Mouse (Mus musculus) hindbrain, embryonic 14.5 days (tissue): ENCODE results near the gene Mxra8. TPM values are rescaled to one million over a fixed set of nuclear protein-coding genes. Genes with fewer than 3 reads are reported as not detected.

Experiments used
- ATAC-seq: fragments of 200-750 bp; cut with Nextera tagmentation; 2 replicates; pipeline ENCODE4 v1.8.0; 2017; ENCODE audit warnings: moderate number of reproducible peaks, mild to moderate bottlenecking, moderate TSS enrichment, moderate library complexity; ENCODE audit not compliant: low FRiP score
- DNase-seq: peaks from one replicate; pipeline ENCODE4 v3.0.0-alpha.2; 2015; ENCODE audit warnings: low spot score
- H3K27ac ChIP-seq: fragments of 300-500 bp; sonication (generic); 2 replicates; pipeline ENCODE4 v1.5.1; 2014; ENCODE audit warnings: mild to moderate bottlenecking, moderate library complexity
- H3K27me3 ChIP-seq: fragments of 300-500 bp; sonication (generic); 2 replicates; pipeline ENCODE4 v1.6.1; 2014; ENCODE audit warnings: mild to moderate bottlenecking, low read length, mixed read lengths; ENCODE audit not compliant: control insufficient read depth, insufficient read depth
- H3K36me3 ChIP-seq: fragments of 300-500 bp; sonication (generic); replicated peaks from 2 replicates; pipeline ENCODE4 v1.6.1; 2014; ENCODE audit not compliant: control insufficient read depth, insufficient read depth
- H3K4me1 ChIP-seq: fragments of 300-500 bp; sonication (generic); replicated peaks from 2 replicates; pipeline ENCODE4 v1.6.1; 2014; ENCODE audit warnings: antibody characterized with exemption, low read length, mixed read lengths; ENCODE audit not compliant: control insufficient read depth, insufficient read depth
- H3K4me2 ChIP-seq: fragments of 300-500 bp; sonication (generic); replicated peaks from 2 replicates; pipeline ENCODE4 v1.6.1; 2014; ENCODE audit warnings: mild to moderate bottlenecking, moderate library complexity
- H3K4me3 ChIP-seq: fragments of 300-500 bp; sonication (generic); replicated peaks from 2 replicates; pipeline ENCODE4 v1.5.1; 2014; ENCODE audit warnings: mild to moderate bottlenecking, low read length
- H3K9ac ChIP-seq: fragments of 300-500 bp; sonication (generic); 2 replicates; pipeline ENCODE4 v1.6.1; 2014
- H3K9me3 ChIP-seq: fragments of 300-500 bp; sonication (generic); 2 replicates; pipeline ENCODE4 v1.6.1; 2016; ENCODE audit warnings: low read length; ENCODE audit not compliant: control insufficient read depth
- WGBS: fragments of 180-500 bp; shearing (Covaris S2); extraction: QIAGEN DNeasy Blood & Tissue Kit; methylation state at CpG from one replicate; pipeline ENCODE4 v1.1.7; 2014; 5-methylcytosine and 5-hydroxymethylcytosine counted together
- microRNA-seq: library from miRNA; unstranded; fragments of <30 nt; microRNA quantifications from one replicate; pipeline ENCODE4, GENCODE M21; 2016
- polyA plus RNA-seq: library from polyadenylated mRNA; unstranded; fragments of >200 nt; fragmentation: Nextera tagmentation; extraction: Ambion mirVana; gene quantifications from 2 replicates; pipeline ENCODE4 v1.2.1, GENCODE M21; 2014

The Mxra8 gene
- polyA plus RNA-seq, 1 experiment from 2014 or later = 25.8 TPM

DNA sequence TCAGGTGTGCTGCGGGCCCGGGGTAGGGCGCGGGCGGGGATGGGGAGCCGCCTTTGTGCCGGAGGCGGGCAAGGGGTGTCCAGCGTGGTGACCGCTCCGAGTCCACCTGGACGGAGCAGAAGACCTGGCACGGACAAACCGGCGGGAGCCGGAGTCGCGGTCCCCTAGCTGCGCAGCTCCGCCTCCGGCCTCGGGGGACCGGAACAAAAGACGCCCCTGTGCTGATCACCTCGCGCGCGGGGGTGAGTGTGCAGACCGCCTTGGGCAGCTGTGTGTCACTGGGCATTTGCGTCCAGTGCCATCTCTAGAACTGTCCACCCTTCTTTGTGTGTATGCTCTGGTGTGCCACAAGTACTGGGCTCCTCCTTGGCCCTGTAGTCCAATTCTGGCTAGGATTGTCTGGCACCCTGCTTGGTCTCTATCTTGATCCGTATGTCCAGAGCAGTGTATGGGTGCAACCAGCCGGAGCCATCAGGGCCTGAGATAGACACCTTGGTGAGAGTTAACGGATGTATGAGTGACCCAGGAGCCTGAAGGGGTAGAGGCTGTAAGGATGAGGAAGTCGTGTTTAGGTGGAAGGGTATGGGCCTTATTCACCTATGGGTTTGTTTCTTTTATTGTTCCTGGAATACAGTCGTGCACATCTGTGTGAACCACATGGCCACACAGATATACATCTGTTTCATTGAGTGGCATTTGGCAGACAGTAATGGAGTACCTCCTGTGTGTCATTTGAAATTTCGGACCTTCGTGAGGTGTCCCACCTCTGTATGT is 53.1 kb downstream of the Mxra8 start:
- H3K4me1 ChIP-seq = peaks cover 41% of the 10 kb centered on the region
- peak; percentile 23 for ATAC-seq
- peak overlapping the region; percentile 75 for H3K4me2 ChIP-seq

DNA sequence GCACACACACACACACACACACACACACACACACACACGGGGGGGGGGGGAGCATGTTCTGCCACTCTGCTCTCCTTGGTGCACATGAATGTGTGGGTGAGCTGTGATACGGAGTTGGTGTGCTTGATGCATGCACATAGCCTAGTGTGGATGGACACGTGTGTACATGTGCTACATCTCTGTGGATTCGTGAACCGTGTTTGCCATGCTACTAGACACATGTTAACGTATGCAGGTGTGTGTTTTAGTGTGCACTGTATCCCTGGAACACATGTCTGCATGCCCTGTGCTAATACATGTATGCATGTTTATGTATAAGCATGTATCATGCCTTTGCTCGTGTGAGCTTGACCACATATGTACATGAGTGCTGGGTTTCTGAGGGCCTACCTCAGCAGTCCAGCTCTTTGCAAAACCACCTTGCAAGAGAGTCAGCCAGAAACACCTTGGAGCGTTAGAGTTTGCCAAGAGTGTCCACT is 53.8 kb downstream of the Mxra8 start:
- Histone ChIP-seq H3K4me2 (peak overlapping the region; percentile 75), H3K27me3 (no peaks in the 10 kb centered on the region), H3K4me3 (peak overlapping the region; percentile 97), H3K4me1 (peaks cover 41% of the 10 kb centered on the region), H3K27ac (no peak overlapping the region), H3K36me3 (peaks cover 40% of the 10 kb centered on the region), H3K9me3 (no peaks in the 10 kb centered on the region), H3K9ac (peak overlapping the region; percentile 92)
- no peak for ATAC-seq
- DNase-seq = no peak
- WGBS = 67% methylated on average over 8 of the region's 8 CpGs

More for the DNA sequence above, 53.1 kb downstream of the Mxra8 start:
- Histone ChIP-seq H3K9ac (peak overlapping the region; percentile 92), H3K9me3 (no peaks in the 10 kb centered on the region), H3K36me3 (peaks cover 42% of the 10 kb centered on the region), H3K4me3 (peak overlapping the region; percentile 97), H3K27ac (peak overlapping the region; percentile 99), H3K27me3 (no peaks in the 10 kb centered on the region)
- WGBS = 6% methylated on average over 30 of the region's 37 CpGs
- no peak for DNase-seq

Small RNAs within 50 kb of the gene (microRNA-seq; reads per million reads assigned to microRNA genes)
- not detected for gene Gm27743

Other genes with a start within 250 kb of the Mxra8 start
- 19.9 and 23.6 TPM in 2 replicates for gene Slc35e2, start 238.3 kb upstream of the Mxra8 start, polyA plus RNA-seq
- 43.2 and 47.7 TPM in 2 replicates for gene Cdk11b, start 214.8 kb upstream of the Mxra8 start, polyA plus RNA-seq
- gene Gm10563, start 194.3 kb upstream of the Mxra8 start, polyA plus RNA-seq = not detected in 2 replicates
- 2.7 and 2.9 TPM in 2 replicates for gene Mmp23, start 186.3 kb upstream of the Mxra8 start, polyA plus RNA-seq
- gene Mib2, start 170.5 kb upstream of the Mxra8 start, polyA plus RNA-seq = 44.9 and 46.1 TPM in 2 replicates
- 9.0 and 10.3 TPM in 2 replicates for gene Fndc10, start 145.3 kb upstream of the Mxra8 start, polyA plus RNA-seq
- gene Ssu72, start 134.9 kb upstream of the Mxra8 start, polyA plus RNA-seq = 164 and 169 TPM in 2 replicates
- 8.8 and 9.3 TPM in 2 replicates for gene Tmem240, start 104.9 kb upstream of the Mxra8 start, polyA plus RNA-seq
- gene Atad3a, start 78.6 kb upstream of the Mxra8 start, polyA plus RNA-seq = 73.0 and 82.2 TPM in 2 replicates
- 24.7 and 27.6 TPM in 2 replicates for gene Vwa1, start 65.0 kb upstream of the Mxra8 start, polyA plus RNA-seq
- 0.84 and 0.93 TPM in 2 replicates for gene Tmem88b, start 53.8 kb upstream of the Mxra8 start, polyA plus RNA-seq
- gene Ankrd65, start 49.2 kb upstream of the Mxra8 start, polyA plus RNA-seq = not detected in 2 replicates
- gene Mrpl20, start 36.8 kb upstream of the Mxra8 start, polyA plus RNA-seq = 265 and 267 TPM in 2 replicates
- gene Ccnl2, start 27.2 kb upstream of the Mxra8 start, polyA plus RNA-seq = 131 and 133 TPM in 2 replicates
- gene Aurkaip1, start 8.4 kb upstream of the Mxra8 start, polyA plus RNA-seq = 114 and 126 TPM in 2 replicates
- 13.6 and 15.6 TPM in 2 replicates for gene Dvl1, start 7.7 kb downstream of the Mxra8 start, polyA plus RNA-seq
- gene Tas1r3, start 23.7 kb downstream of the Mxra8 start, polyA plus RNA-seq = 0.40 and 0.41 TPM in 2 replicates
- gene Cptp, start 29.8 kb downstream of the Mxra8 start, polyA plus RNA-seq = 33.5 TPM in 2 replicates
- gene Ints11, start 29.9 kb downstream of the Mxra8 start, polyA plus RNA-seq = 69.6 and 71.4 TPM in 2 replicates
- 51.8 and 53.8 TPM in 2 replicates for gene Pusl1, start 52.1 kb downstream of the Mxra8 start, polyA plus RNA-seq
- gene Acap3, start 52.1 kb downstream of the Mxra8 start, polyA plus RNA-seq = 71.8 and 73.5 TPM in 2 replicates
- 120 and 125 TPM in 2 replicates for gene Ube2j2, start 104.2 kb downstream of the Mxra8 start, polyA plus RNA-seq
- 11.2 and 13.5 TPM in 2 replicates for gene C1qtnf12, start 122.6 kb downstream of the Mxra8 start, polyA plus RNA-seq
- 38.4 and 38.8 TPM in 2 replicates for gene B3galt6, start 153.0 kb downstream of the Mxra8 start, polyA plus RNA-seq
- gene Sdf4, start 153.2 kb downstream of the Mxra8 start, polyA plus RNA-seq = 112 and 114 TPM in 2 replicates
- 0.79 TPM in 1 of 2 replicates, not detected in the other for gene Tnfrsf4, start 174.2 kb downstream of the Mxra8 start, polyA plus RNA-seq
- 1.9 and 2.3 TPM in 2 replicates for gene Tnfrsf18, start 186.5 kb downstream of the Mxra8 start, polyA plus RNA-seq
- 0.11 TPM in 1 of 2 replicates, not detected in the other for gene Ttll10, start 219.7 kb downstream of the Mxra8 start, polyA plus RNA-seq